Mouse (Mus musculus) CD8-positive naive resting alpha-beta T cell, adult 57 days (primary cell): ENCODE data around the gene U2surp. TPM values are rescaled to one million over a fixed set of nuclear protein-coding genes. Genes with fewer than 3 reads are reported as not detected.

ENCODE experiments used
- total RNA-seq: library from RNA; stranded (reverse); gene quantifications from one replicate; pipeline ENCODE4 v1.2.4, GENCODE M21; 2023

U2surp gene
- 89.0 TPM for total RNA-seq

GRCm38 (mm10) chr9:95511472-95512330, at the start of gene U2surp:
Gene U2surp (minus strand): TSS chr9:95511996.

GRCm38 (mm10) chr9:95559059-95559935, 47.5 kb upstream of the U2surp start, which contains the start of gene Paqr9:
Gene Paqr9 (plus strand): TSS chr9:95559657.

Other genes with a start within 250 kb of the U2surp start
- 0.73 TPM for gene Chst2, start 105.3 kb downstream of the U2surp start, total RNA-seq
- 0.55 TPM for gene Paqr9, start 47.7 kb upstream of the U2surp start, total RNA-seq
- 0.12 TPM for gene Pcolce2, start 125.6 kb upstream of the U2surp start, total RNA-seq
- gene Trpc1, start 238.4 kb upstream of the U2surp start, total RNA-seq = 0.67 TPM